Mouse (Mus musculus) forebrain, embryonic 15.5 days (tissue): ENCODE measurements at regions not wholly inside any gene's neighbourhood (a gene's known extent, or its start where the extent isn't known, plus 50 kb on each side); places are given as distances from the start of the nearest gene placed in this dataset.

Experiments used
- ATAC-seq: fragments of 200-750 bp; cut with Nextera tagmentation; replicated peaks from 2 replicates; pipeline ENCODE4 v1.8.0; 2017; ENCODE audit warnings: mild to moderate bottlenecking, moderate TSS enrichment, moderate library complexity
- H3K27ac ChIP-seq: fragments of 300-500 bp; sonication (generic); replicated peaks from 2 replicates; pipeline ENCODE4 v1.5.1; 2015; ENCODE audit warnings: mild to moderate bottlenecking, inconsistent platforms
- H3K27me3 ChIP-seq: fragments of 300-500 bp; sonication (generic); 2 replicates; pipeline ENCODE4 v1.6.1; 2015; ENCODE audit warnings: inconsistent platforms
- H3K36me3 ChIP-seq: fragments of 300-500 bp; sonication (generic); 2 replicates; pipeline ENCODE4 v1.6.1; 2015; ENCODE audit warnings: mild to moderate bottlenecking, inconsistent platforms
- H3K4me1 ChIP-seq: fragments of 300-500 bp; sonication (generic); 2 replicates; pipeline ENCODE4 v1.6.1; 2015; ENCODE audit warnings: inconsistent platforms
- H3K4me2 ChIP-seq: fragments of 300-500 bp; sonication (generic); replicated peaks from 2 replicates; pipeline ENCODE4 v1.6.1; 2015; ENCODE audit warnings: mild to moderate bottlenecking, inconsistent platforms
- H3K4me3 ChIP-seq: fragments of 300-500 bp; sonication (generic); 2 replicates; pipeline ENCODE4 v1.5.1; 2015; ENCODE audit warnings: mild to moderate bottlenecking, inconsistent platforms
- H3K9ac ChIP-seq: fragments of 300-500 bp; sonication (generic); replicated peaks from 2 replicates; pipeline ENCODE4 v1.6.1; 2015; ENCODE audit warnings: mild to moderate bottlenecking, inconsistent platforms
- H3K9me3 ChIP-seq: fragments of 300-500 bp; sonication (generic); 2 replicates; pipeline ENCODE4 v1.6.1; 2016; ENCODE audit warnings: inconsistent platforms
- WGBS: fragments of 180-500 bp; shearing (Covaris S2); methylation state at CpG from one replicate; pipeline ENCODE4 v1.1.7; 2015; ENCODE audit warnings: mixed read lengths; 5-methylcytosine and 5-hydroxymethylcytosine counted together

DNA sequence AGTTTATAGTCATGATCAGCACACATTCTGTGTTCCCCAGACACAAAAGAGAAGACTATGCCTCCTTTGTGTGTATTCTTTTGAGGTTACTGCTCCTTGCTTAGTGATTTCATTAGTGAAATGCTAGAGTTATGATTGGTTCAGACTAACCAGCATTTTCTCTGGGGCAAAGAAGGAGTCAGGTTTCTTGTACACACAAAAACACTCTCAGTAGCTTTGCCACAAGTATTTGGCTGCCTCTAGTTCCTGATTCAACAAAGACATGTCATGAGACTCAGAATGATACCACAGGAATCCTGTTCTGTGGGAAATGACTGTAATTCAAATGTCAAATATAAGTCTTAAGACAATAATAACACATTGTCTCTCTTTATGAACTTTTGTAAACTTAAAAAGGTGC lies 86.9 kb downstream of the Alx1 start:
- H3K36me3 ChIP-seq: no peaks in the 10 kb centered on the region
- H3K4me3 ChIP-seq: no peak overlapping the region
- H3K27me3 ChIP-seq: no peaks in the 10 kb centered on the region
- H3K4me1 ChIP-seq: no peaks in the 10 kb centered on the region
- ATAC-seq: no peak
- H3K27ac ChIP-seq: no peak overlapping the region
- no peak overlapping the region for H3K4me2 ChIP-seq
- no peaks in the 10 kb centered on the region for H3K9me3 ChIP-seq
- no peak overlapping the region for H3K9ac ChIP-seq

- H3K4me1 ChIP-seq: no peaks in the 10 kb centered on the region
- no peaks in the 10 kb centered on the region for H3K9me3 ChIP-seq
- no peak overlapping the region for H3K4me3 ChIP-seq
- no peaks in the 10 kb centered on the region for H3K27me3 ChIP-seq
- H3K4me2 ChIP-seq: no peak overlapping the region
- no peak for ATAC-seq
- no peaks in the 10 kb centered on the region for H3K36me3 ChIP-seq
- no peak overlapping the region for H3K9ac ChIP-seq
- H3K27ac ChIP-seq: no peak overlapping the region
Observed at GRCm38 (mm10) chr10:102940823-102941519, 89.0 kb downstream of the Alx1 start.

DNA sequence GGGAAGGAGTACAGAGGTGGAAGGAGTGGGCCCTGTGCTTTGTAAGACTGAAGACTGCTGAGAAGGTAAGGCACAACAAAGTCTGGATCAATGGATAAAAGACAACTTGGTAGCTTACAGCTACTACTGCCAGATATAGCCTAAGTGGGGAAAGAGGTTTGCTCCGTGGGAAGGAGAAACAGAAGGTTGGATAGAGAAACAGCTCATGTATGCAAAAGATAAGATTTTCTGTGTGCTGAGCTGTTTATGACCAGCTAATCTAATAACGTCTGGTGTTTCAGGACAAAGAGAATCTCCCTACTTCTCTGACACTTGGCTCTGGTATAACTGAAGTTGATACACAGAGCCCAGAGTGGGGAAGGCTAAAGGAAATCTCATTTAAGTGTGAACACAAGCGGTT lies 98.6 kb downstream of the Alx1 start:
- ATAC-seq: no peak
- H3K27ac ChIP-seq: no peak overlapping the region
- no peaks in the 10 kb centered on the region for H3K27me3 ChIP-seq
- H3K36me3 ChIP-seq: no peaks in the 10 kb centered on the region
- H3K9me3 ChIP-seq: no peaks in the 10 kb centered on the region
- no peak overlapping the region for H3K9ac ChIP-seq
- H3K4me1 ChIP-seq: no peaks in the 10 kb centered on the region
- 74% methylated on average over 3 of the region's 3 CpGs for WGBS
- no peak overlapping the region for H3K4me3 ChIP-seq
- no peak overlapping the region for H3K4me2 ChIP-seq

GRCm38 (mm10) chr10:102928651-102929050 lies 101.4 kb downstream of the Alx1 start:
- H3K27ac ChIP-seq: no peak overlapping the region
- no peaks in the 10 kb centered on the region for H3K36me3 ChIP-seq
- H3K4me1 ChIP-seq: no peaks in the 10 kb centered on the region
- H3K9ac ChIP-seq: no peak overlapping the region
- no peaks in the 10 kb centered on the region for H3K9me3 ChIP-seq
- no peak for ATAC-seq
- H3K4me3 ChIP-seq: no peak overlapping the region
- no peak overlapping the region for H3K4me2 ChIP-seq
- WGBS: 78% methylated on average over 1 of the region's 1 CpGs
- no peaks in the 10 kb centered on the region for H3K27me3 ChIP-seq

- Histone ChIP-seq H3K36me3 (no peaks in the 10 kb centered on the region), H3K4me2 (no peak overlapping the region), H3K27me3 (no peaks in the 10 kb centered on the region), H3K9me3 (no peaks in the 10 kb centered on the region), H3K4me3 (no peak overlapping the region), H3K9ac (no peak overlapping the region), H3K4me1 (peaks cover 13% of the 10 kb centered on the region), H3K27ac (no peak overlapping the region)
- no peak for ATAC-seq
- WGBS: 57% methylated on average over 2 of the region's 2 CpGs
Observed at GRCm38 (mm10) chr10:102897368-102897767, 132.6 kb downstream of the Alx1 start.

- Histone ChIP-seq H3K4me2 (no peak overlapping the region), H3K27ac (no peak overlapping the region), H3K27me3 (no peaks in the 10 kb centered on the region), H3K9ac (no peak overlapping the region), H3K36me3 (no peaks in the 10 kb centered on the region), H3K4me3 (no peak overlapping the region), H3K4me1 (peaks cover 13% of the 10 kb centered on the region), H3K9me3 (no peaks in the 10 kb centered on the region)
- peak; percentile 78 for ATAC-seq
- 2% methylated on average over 1 of the region's 1 CpGs for whole genome bisulfite sequencing
Observed at GRCm38 (mm10) chr10:102895952-102896351, 134.1 kb downstream of the Alx1 start.

GRCm38 (mm10) chr10:102892373-102892772 lies 137.6 kb downstream of the Alx1 start:
- Histone ChIP-seq H3K36me3 (no peaks in the 10 kb centered on the region), H3K9ac (no peak overlapping the region), H3K4me1 (peaks cover 13% of the 10 kb centered on the region), H3K27ac (no peak overlapping the region), H3K9me3 (no peaks in the 10 kb centered on the region), H3K4me3 (no peak overlapping the region), H3K4me2 (no peak overlapping the region), H3K27me3 (no peaks in the 10 kb centered on the region)
- peak; percentile 80 for ATAC-seq
- 69% methylated on average over 3 of the region's 3 CpGs for WGBS

DNA sequence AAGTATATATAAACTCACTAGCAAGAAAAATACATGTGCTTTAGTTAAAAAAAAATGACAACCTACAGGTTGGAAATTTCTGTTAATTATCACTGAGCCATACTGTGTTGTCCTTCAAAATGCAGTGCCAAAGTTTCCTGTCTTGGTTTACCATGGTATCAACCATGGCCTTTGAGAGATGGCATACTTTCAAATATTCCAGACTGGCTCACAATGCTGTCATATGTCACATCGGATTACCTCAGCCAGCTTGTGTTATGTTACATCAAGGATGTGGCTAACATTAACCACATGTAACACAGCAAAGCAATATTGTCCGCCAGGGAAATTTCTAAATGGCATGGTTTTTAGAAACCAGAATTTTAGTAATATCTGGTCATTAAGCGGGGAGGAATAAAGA lies 140.3 kb downstream of the Alx1 start:
- Histone ChIP-seq H3K27me3 (no peaks in the 10 kb centered on the region), H3K9ac (no peak overlapping the region), H3K4me1 (0 out of 2 replicates have a peak, but pooled peaks cover 3% of the 10 kb centered on the region), H3K4me3 (no peak overlapping the region), H3K4me2 (no peak overlapping the region), H3K9me3 (no peaks in the 10 kb centered on the region), H3K36me3 (no peaks in the 10 kb centered on the region), H3K27ac (no peak overlapping the region)
- WGBS: 74% methylated on average over 3 of the region's 3 CpGs
- ATAC-seq: 0 out of 2 replicates have a peak, but pooled peaks have one; percentile 46

DNA sequence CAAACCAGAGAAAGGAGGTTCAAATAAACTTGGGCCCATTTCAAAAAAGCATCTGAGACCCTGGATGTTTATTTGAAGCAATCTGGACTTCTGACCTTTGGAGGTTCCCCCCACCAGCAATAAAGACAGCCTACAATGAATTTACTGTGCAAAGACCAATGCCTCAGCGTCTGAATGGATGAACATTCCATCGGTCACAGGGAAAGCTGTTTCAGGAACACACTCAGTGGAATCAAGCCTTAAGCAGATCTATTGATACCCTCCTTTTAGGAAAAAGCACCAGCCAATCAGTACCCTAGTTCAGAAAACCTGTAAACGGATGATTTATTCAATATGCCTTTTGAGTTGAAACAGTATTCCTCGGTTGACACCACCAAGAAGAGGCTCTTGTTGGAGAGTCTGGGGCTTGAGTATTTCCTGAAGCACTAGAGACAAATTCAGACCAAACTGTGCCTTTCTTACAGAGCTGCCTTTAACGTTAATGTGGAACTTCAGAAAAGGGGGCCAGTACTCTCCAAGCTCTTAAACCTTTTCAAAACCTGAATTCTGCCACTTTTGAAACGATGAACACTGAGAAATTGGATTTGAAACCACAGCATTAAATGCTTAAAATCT lies 148.1 kb downstream of the Alx1 start:
- no peak overlapping the region for H3K9ac ChIP-seq
- no peak overlapping the region for H3K27ac ChIP-seq
- 0 out of 2 replicates have a peak, but pooled peaks cover 2% of the 10 kb centered on the region for H3K4me1 ChIP-seq
- H3K4me3 ChIP-seq: no peak overlapping the region
- no peak overlapping the region for H3K4me2 ChIP-seq
- no peaks in the 10 kb centered on the region for H3K27me3 ChIP-seq
- no peak for ATAC-seq
- H3K9me3 ChIP-seq: no peaks in the 10 kb centered on the region
- WGBS: 67% methylated on average over 6 of the region's 6 CpGs
- no peaks in the 10 kb centered on the region for H3K36me3 ChIP-seq

GRCm38 (mm10) chr10:102878010-102878409 lies 152.0 kb downstream of the Alx1 start:
- H3K9ac ChIP-seq: no peak overlapping the region
- ATAC-seq: peak; percentile 93
- 0 out of 2 replicates have a peak, but pooled peaks cover 2% of the 10 kb centered on the region for H3K4me1 ChIP-seq
- no peaks in the 10 kb centered on the region for H3K27me3 ChIP-seq
- H3K4me2 ChIP-seq: peak overlapping the region; percentile 18; the same call in 1 of the 2 replicates
- 29% methylated on average over 11 of the region's 11 CpGs for WGBS
- H3K36me3 ChIP-seq: no peaks in the 10 kb centered on the region
- no peak overlapping the region for H3K27ac ChIP-seq
- H3K4me3 ChIP-seq: no peak overlapping the region
- H3K9me3 ChIP-seq: no peaks in the 10 kb centered on the region

- Histone ChIP-seq H3K27ac (no peak overlapping the region), H3K27me3 (no peaks in the 10 kb centered on the region), H3K9ac (no peak overlapping the region), H3K4me1 (0 out of 2 replicates have a peak, but pooled peaks cover 2% of the 10 kb centered on the region), H3K4me2 (no peak overlapping the region), H3K36me3 (no peaks in the 10 kb centered on the region), H3K4me3 (no peak overlapping the region), H3K9me3 (no peaks in the 10 kb centered on the region)
- WGBS: 11% methylated on average over 3 of the region's 3 CpGs
- ATAC-seq: no peak
Observed at GRCm38 (mm10) chr10:102876946-102877345, 153.1 kb downstream of the Alx1 start.

GRCm38 (mm10) chr10:102866920-102867319 lies 163.1 kb downstream of the Alx1 start:
- H3K4me1 ChIP-seq: peaks cover 5% of the 10 kb centered on the region; the same call in 1 of the 2 replicates
- no peak overlapping the region for H3K4me3 ChIP-seq
- no peaks in the 10 kb centered on the region for H3K36me3 ChIP-seq
- ATAC-seq: peak; percentile 35; the same call in 1 of the 2 replicates
- H3K4me2 ChIP-seq: no peak overlapping the region
- no peaks in the 10 kb centered on the region for H3K27me3 ChIP-seq
- no peak overlapping the region for H3K9ac ChIP-seq
- 28% methylated on average over 4 of the region's 4 CpGs for WGBS
- no peak overlapping the region for H3K27ac ChIP-seq
- no peaks in the 10 kb centered on the region for H3K9me3 ChIP-seq
